Mouse (Mus musculus) urinary bladder, adult 2 months (tissue): ENCODE measurements around the gene Abcb1b. TPM values are rescaled to one million over a fixed set of nuclear protein-coding genes. Genes with fewer than 3 reads are reported as not detected.
"Not testable (repeated sequence)": the region's sequence is repeated elsewhere in the genome, so short reads cannot be mapped to it uniquely, and the experiment has no call there.

Source experiments
- DNase-seq: peaks from one replicate; pipeline ENCODE4 v3.0.0; 2022; ENCODE audit warnings: low spot score
- polyA plus RNA-seq: library from polyadenylated mRNA; depleted of rRNA; stranded (reverse); fragments of >200 nt; gene quantifications from 2 replicates; pipeline ENCODE4 v1.2.3, GENCODE M21; 2012

Gene Abcb1b
- polyA plus RNA-seq, 1 experiment: 3.9 TPM

DNA sequence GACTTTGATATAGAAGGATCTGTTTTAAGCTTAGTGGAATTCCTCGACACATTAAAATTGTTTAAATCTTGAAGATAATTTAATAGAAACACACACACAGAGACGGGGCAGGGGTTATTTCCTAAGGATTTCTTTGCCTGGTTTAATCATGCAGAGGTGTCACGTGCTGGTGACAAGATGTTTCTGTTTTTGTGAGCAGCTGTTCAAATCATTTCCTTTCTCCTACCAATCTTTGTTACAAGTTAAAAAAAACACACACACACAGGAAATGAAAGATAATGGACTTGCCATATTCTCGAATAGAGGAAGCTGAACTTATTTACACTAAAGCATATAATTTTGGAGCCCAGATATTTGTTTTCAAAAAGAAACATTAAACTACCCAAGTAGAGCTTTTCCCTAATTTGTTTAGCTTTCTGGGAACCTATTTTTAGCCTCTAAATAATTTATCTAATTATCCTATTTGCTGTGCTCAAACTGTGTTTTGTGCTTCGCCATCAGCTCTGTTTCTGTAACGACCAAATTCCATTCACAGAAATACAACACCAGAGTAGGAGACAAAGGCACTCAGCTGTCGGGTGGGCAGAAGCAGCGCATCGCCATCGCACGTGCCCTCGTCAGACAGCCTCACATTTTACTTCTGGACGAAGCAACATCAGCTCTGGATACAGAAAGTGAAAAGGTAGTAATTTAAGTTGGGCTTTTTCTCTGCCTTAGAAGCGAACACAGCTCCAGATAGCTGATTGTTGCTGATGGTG is 65.8 kb downstream of the Abcb1b start:
- no peak for DNase-seq

DNA sequence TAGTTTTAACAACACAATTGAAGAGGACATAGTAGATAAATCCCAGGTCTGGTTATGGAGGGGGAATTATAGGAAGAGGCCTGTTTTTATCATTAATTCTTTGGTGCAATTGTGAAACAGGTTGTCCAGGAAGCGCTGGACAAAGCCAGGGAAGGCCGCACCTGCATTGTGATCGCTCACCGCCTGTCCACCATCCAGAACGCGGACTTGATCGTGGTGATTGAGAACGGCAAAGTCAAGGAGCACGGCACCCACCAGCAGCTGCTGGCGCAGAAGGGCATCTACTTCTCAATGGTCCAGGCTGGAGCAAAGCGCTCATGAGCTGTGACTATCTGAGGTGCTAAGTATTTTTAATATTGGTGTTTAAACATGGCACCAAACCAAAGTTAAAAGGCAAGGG is 67.7 kb downstream of the Abcb1b start:
- DNase-seq: not testable (repeated sequence)

- DNase-seq: no peak
These were observed 68.4 kb downstream of the Abcb1b start for GRCm38 (mm10) chr5:8866366-8866765.

DNA sequence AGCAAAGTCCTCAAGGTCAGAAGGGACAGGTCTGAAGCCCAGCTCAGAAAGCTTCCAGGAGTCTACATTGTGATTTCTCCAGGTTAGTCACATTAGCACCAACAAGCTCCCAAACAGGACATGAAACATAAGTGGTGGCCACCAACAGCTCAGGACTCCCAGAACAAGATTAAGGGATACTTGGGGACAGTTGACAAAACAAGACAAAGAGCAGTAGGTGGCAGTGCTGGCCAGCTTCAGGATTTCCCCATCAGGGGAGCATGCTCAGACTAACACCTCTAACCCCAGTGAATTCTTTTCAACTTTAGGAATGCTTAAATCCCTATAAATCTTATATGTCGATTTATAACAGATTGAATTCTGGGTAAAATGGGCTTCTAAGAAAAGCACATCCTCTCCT is 70.1 kb downstream of the Abcb1b start:
- DNase-seq: no peak

DNA sequence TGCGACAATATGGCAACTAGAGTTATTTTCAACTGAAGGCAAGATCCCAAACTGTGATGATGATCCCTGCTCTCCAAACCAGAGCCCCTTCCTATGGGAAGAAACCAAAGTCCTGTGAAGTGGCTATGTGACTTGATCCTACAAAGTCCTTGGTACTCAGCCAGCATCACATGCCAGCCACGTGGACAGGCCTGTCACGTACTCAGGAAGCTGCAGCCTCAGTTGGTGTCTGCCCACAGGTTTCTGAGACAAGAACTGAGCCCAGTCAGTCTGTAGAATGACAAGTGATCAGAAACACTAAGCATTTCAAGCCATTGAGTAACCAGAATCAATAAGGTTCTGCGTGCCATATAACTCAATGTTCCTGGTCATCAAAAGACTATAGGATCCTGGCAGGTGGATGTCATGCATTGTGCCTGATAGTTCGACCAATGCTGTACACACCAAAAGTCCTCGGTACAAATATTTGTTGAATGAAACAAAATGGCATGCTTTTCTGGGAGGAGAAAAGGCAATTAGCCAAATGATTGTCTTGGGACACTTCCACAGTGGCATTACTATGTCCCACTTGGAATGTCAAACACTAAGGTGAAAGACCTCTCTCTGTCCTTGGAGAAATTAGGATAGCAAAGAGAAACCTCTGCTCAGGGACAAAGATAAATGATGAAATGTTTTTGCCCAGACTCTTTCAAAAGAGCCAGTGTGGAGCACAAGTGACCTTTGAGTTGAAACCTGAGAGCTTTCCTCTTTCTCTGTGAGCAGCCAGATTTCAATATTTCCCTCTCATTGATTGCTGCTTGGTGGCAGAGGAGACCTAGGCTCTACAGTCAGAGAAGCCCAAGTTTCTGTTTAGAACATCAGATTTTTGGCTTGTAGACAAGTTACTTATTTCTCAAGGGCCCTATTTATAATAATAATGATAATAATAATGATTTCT is 75.3 kb downstream of the Abcb1b start:
- DNase-seq: no peak

- DNase-seq: no peak
These were observed 79.1 kb downstream of the Abcb1b start for GRCm38 (mm10) chr5:8877086-8877485.

- DNase-seq: no peak
These were observed 79.9 kb downstream of the Abcb1b start for GRCm38 (mm10) chr5:8877800-8878199.

DNA sequence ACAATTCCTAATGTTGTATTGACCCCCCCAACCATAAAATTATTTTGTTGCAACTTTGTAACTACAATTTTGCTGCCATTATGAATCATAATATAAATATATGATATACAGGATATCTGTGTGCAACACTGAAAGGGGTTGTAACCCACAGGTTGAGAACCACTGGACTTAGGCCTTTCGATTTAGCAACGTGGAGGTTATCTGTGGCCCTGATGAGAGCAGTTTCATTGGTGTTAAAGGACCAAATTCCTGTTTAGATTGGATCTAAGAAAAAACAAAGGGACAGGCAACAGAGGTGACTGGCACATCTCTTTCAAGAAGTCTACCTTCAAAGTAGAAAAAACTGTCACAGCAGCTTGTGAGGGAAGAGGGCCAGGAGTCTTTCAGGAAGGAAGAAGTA is 87.9 kb downstream of the Abcb1b start:
- no peak for DNase-seq

DNA sequence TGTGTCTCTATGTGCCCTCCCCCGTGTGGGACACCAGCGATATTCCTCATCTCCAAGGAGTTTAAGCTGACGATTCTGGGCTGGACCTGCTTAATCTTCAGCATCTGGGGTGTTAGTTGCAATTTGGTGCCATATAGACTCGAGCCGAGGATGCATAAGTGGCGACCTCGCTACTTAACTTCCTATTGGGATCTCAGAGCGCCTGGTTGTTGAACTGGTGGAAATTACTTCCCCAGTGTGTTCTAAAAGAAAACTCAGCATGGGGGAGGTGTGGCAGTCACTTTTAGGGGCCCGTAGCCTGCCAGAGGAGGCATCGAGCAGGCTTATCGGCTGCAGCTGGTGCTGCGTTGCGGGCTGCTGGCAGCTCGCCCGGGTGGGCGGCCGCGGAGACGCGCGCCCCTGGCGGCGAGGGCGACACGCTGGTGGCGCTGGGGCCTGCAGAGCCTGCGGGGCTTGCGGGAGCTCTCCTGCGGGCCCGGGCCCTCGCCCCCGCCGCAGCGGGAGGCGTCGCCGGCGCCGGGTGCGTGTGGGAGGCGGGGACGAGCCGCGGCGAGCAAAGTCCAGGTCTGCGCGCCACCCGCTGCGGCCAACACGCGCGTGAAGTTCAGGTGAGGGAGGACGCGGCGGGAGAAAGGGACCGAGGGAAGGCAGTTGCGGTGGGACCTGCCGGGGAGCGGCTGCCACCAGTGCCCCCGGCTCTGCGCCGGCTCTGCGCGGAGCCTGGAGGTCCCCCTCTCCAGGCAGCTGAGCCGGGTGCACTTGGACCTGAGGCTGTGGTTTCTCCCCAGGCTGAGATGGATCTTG is 95.6 kb downstream of the Abcb1b start, which contains the start of gene Abcb4:
Gene Abcb4 (plus strand): TSS at position 418 of the 804 bp plus-strand sequence.
- DNase-seq: peak; percentile 30

GRCm38 (mm10) chr5:8894104-8894425 is 96.1 kb downstream of the Abcb1b start:
- no peak for DNase-seq

GRCm38 (mm10) chr5:8894641-8895490 is 96.9 kb downstream of the Abcb1b start:
- no peak for DNase-seq

GRCm38 (mm10) chr5:8896198-8896597 is 98.3 kb downstream of the Abcb1b start:
- DNase-seq: no peak

- no peak for DNase-seq
These were observed 100.3 kb downstream of the Abcb1b start for GRCm38 (mm10) chr5:8898246-8898645.

DNA sequence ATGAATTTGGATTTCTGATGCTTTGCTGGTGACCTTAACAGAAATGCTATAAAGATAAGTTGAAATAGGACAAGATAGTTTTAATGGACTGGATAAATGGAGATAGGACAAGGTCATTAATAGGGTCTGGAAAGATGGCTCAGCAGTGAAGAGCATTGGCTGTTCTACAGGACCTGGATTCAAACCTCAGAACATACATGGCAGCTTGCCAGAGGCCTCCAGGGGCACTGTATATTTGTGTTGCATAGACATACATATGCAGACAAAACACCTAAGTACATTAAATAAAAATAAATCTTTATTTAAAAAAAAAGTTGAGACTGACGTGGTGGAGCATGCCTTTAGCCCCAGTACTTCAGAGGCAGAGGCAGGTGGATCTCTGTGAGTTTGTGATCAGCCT is 103.1 kb downstream of the Abcb1b start:
- DNase-seq: no peak

- DNase-seq: no peak
These were observed 104.3 kb downstream of the Abcb1b start for GRCm38 (mm10) chr5:8902141-8902817.

DNA sequence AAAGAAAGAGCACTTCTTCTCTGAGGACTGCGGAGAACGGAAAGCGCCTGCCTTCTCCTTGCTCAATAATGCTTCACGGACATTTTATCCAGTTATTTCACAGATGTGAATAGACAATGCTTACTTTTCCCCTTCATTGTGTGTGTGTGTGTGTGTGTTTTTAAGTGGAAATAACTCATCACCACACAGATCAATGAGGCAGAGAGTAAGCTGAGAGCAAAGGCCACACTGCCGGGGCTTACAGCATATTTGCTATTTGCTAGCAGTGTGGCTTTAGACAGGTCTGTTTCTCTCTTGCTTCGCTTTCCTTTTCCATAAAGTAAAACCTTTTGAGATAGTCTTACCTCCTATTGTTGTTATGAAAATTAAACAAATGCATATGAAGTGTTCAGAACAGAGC is 106.6 kb downstream of the Abcb1b start:
- DNase-seq: no peak

DNA sequence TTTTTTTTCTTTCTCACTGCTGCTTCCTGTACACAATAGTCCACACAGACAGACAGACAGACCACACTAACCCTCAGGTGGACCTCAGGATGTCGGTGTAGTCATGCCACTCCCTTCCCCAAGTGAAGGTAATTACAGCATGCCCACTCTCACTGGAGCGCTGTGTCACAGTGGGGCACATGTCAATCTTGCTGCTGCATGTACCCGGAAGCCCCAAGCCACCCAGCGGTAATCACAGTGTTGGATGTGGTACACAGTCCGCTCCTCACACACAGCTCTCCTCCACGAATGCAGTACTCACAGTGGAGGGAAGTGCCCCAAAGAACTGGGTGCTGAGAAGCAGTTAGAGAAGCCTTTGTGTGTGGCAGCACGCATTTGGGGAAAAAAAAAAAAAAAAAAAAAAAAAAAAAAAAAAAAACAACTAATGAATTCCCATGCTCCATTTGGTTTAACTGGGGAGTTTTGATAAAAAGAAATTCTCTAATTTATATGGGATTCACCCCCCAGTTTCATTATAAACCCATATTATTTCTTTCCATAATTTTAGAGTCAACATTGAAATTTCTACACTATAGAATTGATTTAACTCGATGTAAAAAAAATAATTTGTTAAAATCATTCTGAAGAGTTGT is 113.7 kb downstream of the Abcb1b start:
- DNase-seq: no peak
